Mouse (Mus musculus) thymus, adult 2 months (tissue): ENCODE data around the gene Smg6. TPM values are rescaled to one million over a fixed set of nuclear protein-coding genes. Genes with fewer than 3 reads are reported as not detected.

Experiments used
- DNase-seq: peaks from one replicate; pipeline ENCODE4 v3.0.0; 2021
- H3K27ac ChIP-seq: fragments of 200-500 bp; 2 replicates; pipeline ENCODE4 v1.5.1; 2012; ENCODE audit warnings: low read length, control low read depth; ENCODE audit not compliant: control insufficient read depth, insufficient read depth
- H3K27me3 ChIP-seq: fragments of 200-500 bp; 2 replicates; pipeline ENCODE4 v1.6.1; 2012; ENCODE audit warnings: mild to moderate bottlenecking, low read length, moderate library complexity, mixed read lengths; ENCODE audit not compliant: control insufficient read depth, insufficient read depth
- H3K36me3 ChIP-seq: fragments of 200-500 bp; 2 replicates; pipeline ENCODE4 v1.6.1; 2012; ENCODE audit warnings: mild to moderate bottlenecking, low read length, moderate library complexity; ENCODE audit not compliant: control insufficient read depth, insufficient read depth
- H3K4me1 ChIP-seq: fragments of 200-500 bp; replicated peaks from 2 replicates; pipeline ENCODE4 v1.6.1; 2012; ENCODE audit warnings: low read length; ENCODE audit not compliant: control insufficient read depth, insufficient read depth
- H3K4me3 ChIP-seq: fragments of 200-500 bp; 2 replicates; pipeline ENCODE4 v1.5.1; 2012; ENCODE audit warnings: mild to moderate bottlenecking, low read length, control low read depth, moderate library complexity; ENCODE audit not compliant: control insufficient read depth, insufficient read depth
- CTCF ChIP-seq: fragments of 200-500 bp; IDR thresholded peaks from 2 replicates; pipeline ENCODE4 v1.5.1; 2012; ENCODE audit warnings: mild to moderate bottlenecking, control low read depth, low read length, moderate library complexity, borderline replicate concordance; ENCODE audit not compliant: control insufficient read depth, poor library complexity, insufficient read depth; ENCODE audit errors: extremely low read depth
- POLR2A ChIP-seq: fragments of 200-500 bp; IDR thresholded peaks from 2 replicates; pipeline ENCODE4 v1.6.1; 2012; ENCODE audit warnings: mild to moderate bottlenecking, low read length, control low read depth, moderate library complexity; ENCODE audit not compliant: control insufficient read depth, poor library complexity, insufficient read depth; ENCODE audit errors: extremely low read depth
- WGBS: fragments of 180-500 bp; shearing (Covaris S2); methylation state at CpG from one replicate; pipeline ENCODE4 v1.1.7; 2018; 5-methylcytosine and 5-hydroxymethylcytosine counted together
- polyA plus RNA-seq: library from polyadenylated mRNA; depleted of rRNA; stranded (reverse); fragments of >200 nt; gene quantifications from 2 replicates; pipeline ENCODE4 v1.2.3, GENCODE M21; 2012

The Smg6 gene
- polyA plus RNA-seq, 1 experiment, result 69.7 TPM

GRCm38 (mm10) chr11:75012997-75013694, 87.5 kb downstream of the Smg6 start:
- Histone ChIP-seq H3K4me1 (peaks cover 12% of the 10 kb centered on the region), H3K4me3 (no peak overlapping the region), H3K36me3 (no peaks in the 10 kb centered on the region), H3K27me3 (no peaks in the 10 kb centered on the region), H3K27ac (peak overlapping the region; percentile 76)
- TF ChIP-seq POLR2A (no peak), CTCF (peak; percentile 44; the same call in 1 of the 2 replicates)
- 9% methylated on average over 12 of the region's 12 CpGs for WGBS
- DNase-seq, result peak; percentile 83

GRCm38 (mm10) chr11:75013764-75014695, 88.4 kb downstream of the Smg6 start:
- no peak for TF ChIP-seq CTCF
- TF ChIP-seq POLR2A, result no peak
- Histone ChIP-seq H3K27ac (peak overlapping the region; percentile 3), H3K27me3 (no peaks in the 10 kb centered on the region), H3K36me3 (no peaks in the 10 kb centered on the region), H3K4me3 (no peak overlapping the region), H3K4me1 (peaks cover 12% of the 10 kb centered on the region)
- 86% methylated on average over 12 of the region's 12 CpGs for WGBS
- no peak for DNase-seq

- Histone ChIP-seq H3K4me1 (peaks cover 14% of the 10 kb centered on the region), H3K36me3 (no peaks in the 10 kb centered on the region), H3K4me3 (no peak overlapping the region), H3K27me3 (no peaks in the 10 kb centered on the region), H3K27ac (no peak overlapping the region)
- DNase-seq, result no peak
- 95% methylated on average over 4 of the region's 4 CpGs for WGBS
- TF ChIP-seq CTCF (no peak), POLR2A (no peak)
Measured at GRCm38 (mm10) chr11:75014816-75015215, 89.2 kb downstream of the Smg6 start.

- Histone ChIP-seq H3K36me3 (no peaks in the 10 kb centered on the region), H3K27ac (no peak overlapping the region), H3K4me1 (peaks cover 14% of the 10 kb centered on the region), H3K27me3 (no peaks in the 10 kb centered on the region), H3K4me3 (no peak overlapping the region)
- no peak for TF ChIP-seq POLR2A
- no peak for TF ChIP-seq CTCF
- no peak for DNase-seq
- 94% methylated on average over 7 of the region's 7 CpGs for WGBS
Measured at GRCm38 (mm10) chr11:75015453-75015871, 89.8 kb downstream of the Smg6 start.

- no peak overlapping the region for H3K4me3 ChIP-seq
- H3K27ac ChIP-seq, result no peak overlapping the region
- H3K4me1 ChIP-seq, result peaks cover 14% of the 10 kb centered on the region
- 86% methylated on average over 5 of the region's 5 CpGs for WGBS
- TF ChIP-seq POLR2A (no peak), CTCF (no peak)
- no peaks in the 10 kb centered on the region for H3K36me3 ChIP-seq
- DNase-seq, result no peak
- no peaks in the 10 kb centered on the region for H3K27me3 ChIP-seq
Measured at GRCm38 (mm10) chr11:75016309-75016860, 90.8 kb downstream of the Smg6 start.

GRCm38 (mm10) chr11:75017831-75018230, 92.2 kb downstream of the Smg6 start:
- Histone ChIP-seq H3K4me3 (no peak overlapping the region), H3K36me3 (no peaks in the 10 kb centered on the region), H3K4me1 (peaks cover 12% of the 10 kb centered on the region), H3K27ac (no peak overlapping the region), H3K27me3 (no peaks in the 10 kb centered on the region)
- WGBS, result 95% methylated on average over 2 of the region's 2 CpGs
- no peak for DNase-seq
- no peak for TF ChIP-seq POLR2A
- no peak for TF ChIP-seq CTCF
